Comparison of ENCODE assay signal across 10 mouse cellular contexts in the genomic region with DNA sequence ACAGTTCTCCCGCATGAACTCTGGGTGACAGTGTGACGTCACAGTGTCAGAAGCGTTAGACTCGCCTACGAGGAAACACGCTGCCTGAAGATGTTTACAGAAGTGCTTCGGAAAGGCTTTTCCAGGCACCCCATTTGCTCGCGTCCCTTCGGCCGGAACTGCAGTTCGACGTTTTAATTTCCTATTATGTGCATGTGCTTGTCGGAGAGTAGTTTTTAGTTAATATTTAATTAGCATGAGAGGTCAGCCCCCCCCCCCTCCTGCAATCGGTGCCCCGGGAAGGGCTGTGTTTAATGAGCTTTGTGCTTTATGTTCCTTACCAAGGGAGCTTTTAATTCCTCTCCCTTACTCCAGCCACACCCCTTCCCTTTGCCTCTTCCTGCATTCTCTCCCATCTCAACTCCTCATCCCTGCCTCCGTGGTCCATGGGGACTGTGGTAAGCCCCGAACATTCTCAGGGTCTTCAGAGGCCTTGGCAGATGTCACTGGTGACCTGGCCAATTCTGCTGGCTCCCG.
A peak's percentile ranks its signal among the peaks of the same experiment; 100 is the strongest.
DNase-seq lines count a peak whose midpoint lies in the region; ATAC-seq lines count a peak whose summit lies in the region.
"Had no signal": no experiment of that assay in that cellular context is flagged by ENCODE, and none has a peak within 500 bp of the region (broad histone marks: within the 10 kb centered on the region; RNA-seq: fewer than 3 reads in every experiment).

No protein-coding gene starts in this region.

- H3K4me1 ChIP-seq in hindbrain, embryonic 15.5 days (replicated peaks): 0 out of 2 replicates have a peak, but pooled peaks cover 9% of the 10 kb centered on the region
- no peaks in the 10 kb centered on the region for H3K4me1 ChIP-seq in hindbrain, embryonic 16.5 days (ENCODE audit: control insufficient read depth, insufficient read depth, low read depth, low read length)
- peaks cover 7% of the 10 kb centered on the region; the same call in 1 of the 2 replicates for H3K4me1 ChIP-seq in intestine, embryonic 16.5 days (ENCODE audit: control insufficient read depth, insufficient read depth, low read length)
- H3K4me1 ChIP-seq in neural tube, embryonic 15.5 days: peaks cover 13% of the 10 kb centered on the region
- H3K4me1 ChIP-seq in limb, embryonic 10.5 days: peaks cover 8% of the 10 kb centered on the region; the same call in 1 of the 2 replicates

- no peak overlapping the region for H3K9ac ChIP-seq in hindbrain, embryonic 15.5 days
- no peak overlapping the region for H3K9ac ChIP-seq in hindbrain, embryonic 16.5 days (ENCODE audit: low read depth, low read length)
- no peak overlapping the region for H3K9ac ChIP-seq in intestine, embryonic 16.5 days (ENCODE audit: low read depth, low read length)
- no peak overlapping the region for H3K9ac ChIP-seq in neural tube, embryonic 15.5 days (replicated peaks)

- no peak overlapping the region for H3K4me3 ChIP-seq in hindbrain, embryonic 15.5 days
- no peak overlapping the region for H3K4me3 ChIP-seq in hindbrain, embryonic 16.5 days (ENCODE audit: low read length)
- peak overlapping the region; percentile 14; the same call in 1 of the 2 replicates for H3K4me3 ChIP-seq in intestine, embryonic 16.5 days (ENCODE audit: low read length)
- no peak overlapping the region for H3K4me3 ChIP-seq in neural tube, embryonic 15.5 days (replicated peaks)
- no peak overlapping the region for H3K4me3 ChIP-seq in limb, embryonic 10.5 days

- 51% methylated on average over 19 of the region's 19 CpGs for WGBS in hindbrain, embryonic 15.5 days
- 62% methylated on average over 19 of the region's 19 CpGs for WGBS in hindbrain, embryonic 16.5 days
- WGBS in intestine, embryonic 16.5 days: 53% methylated on average over 19 of the region's 19 CpGs
- 45% methylated on average over 19 of the region's 19 CpGs for WGBS in neural tube, embryonic 15.5 days
- WGBS in limb, embryonic 10.5 days: 90% methylated on average over 19 of the region's 19 CpGs

- ATAC-seq in hindbrain, embryonic 15.5 days (ENCODE audit: low FRiP score, low read depth): peak; percentile 50; the same call in 1 of the 2 replicates
- no peak for ATAC-seq in hindbrain, embryonic 16.5 days
- ATAC-seq in intestine, embryonic 16.5 days: peak; percentile 86
- peak; percentile 46; the same call in 1 of the 2 replicates for ATAC-seq in neural tube, embryonic 15.5 days (ENCODE audit: low FRiP score)
- ATAC-seq in frontal cortex, adult (ENCODE audit: low TSS enrichment): no peak

- peak; percentile 60 for DNase-seq in kidney, postnatal 10 days
- DNase-seq in limb, embryonic 10.5 days (ENCODE audit: low spot score): no peak
- DNase-seq: adrenal gland, postnatal 10 days; thymus, postnatal 14 days had no signal

- no peaks in the 10 kb centered on the region for H3K36me3 ChIP-seq in hindbrain, embryonic 15.5 days
- no peaks in the 10 kb centered on the region for H3K36me3 ChIP-seq in hindbrain, embryonic 16.5 days (ENCODE audit: control insufficient read depth, insufficient read depth, low read length)
- peaks cover 7% of the 10 kb centered on the region for H3K36me3 ChIP-seq in intestine, embryonic 16.5 days (ENCODE audit: control insufficient read depth, insufficient read depth, low read length)
- H3K36me3 ChIP-seq in neural tube, embryonic 15.5 days: no peaks in the 10 kb centered on the region
- peaks cover 28% of the 10 kb centered on the region for H3K36me3 ChIP-seq in limb, embryonic 10.5 days

- no peak overlapping the region for H3K4me2 ChIP-seq in hindbrain, embryonic 15.5 days
- no peak overlapping the region for H3K4me2 ChIP-seq in hindbrain, embryonic 16.5 days (ENCODE audit: low read length)
- H3K4me2 ChIP-seq in intestine, embryonic 16.5 days (ENCODE audit: low read depth, low read length): 0 out of 2 replicates have a peak overlapping the region, but pooled peaks have one; percentile 13
- H3K4me2 ChIP-seq in neural tube, embryonic 15.5 days: no peak overlapping the region

- H3K27me3 ChIP-seq in hindbrain, embryonic 15.5 days: no peaks in the 10 kb centered on the region
- no peaks in the 10 kb centered on the region for H3K27me3 ChIP-seq in hindbrain, embryonic 16.5 days (replicated peaks; ENCODE audit: control insufficient read depth, insufficient read depth, low read length)
- no peaks in the 10 kb centered on the region for H3K27me3 ChIP-seq in intestine, embryonic 16.5 days (replicated peaks; ENCODE audit: control insufficient read depth, insufficient read depth, low read length)
- H3K27me3 ChIP-seq in neural tube, embryonic 15.5 days (replicated peaks): no peaks in the 10 kb centered on the region
- no peaks in the 10 kb centered on the region for H3K27me3 ChIP-seq in limb, embryonic 10.5 days (ENCODE audit: low read depth, poor library complexity, severe bottlenecking)

- H3K27ac ChIP-seq in hindbrain, embryonic 15.5 days (replicated peaks): 0 out of 2 replicates have a peak overlapping the region, but pooled peaks have one; percentile 20
- no peak overlapping the region for H3K27ac ChIP-seq in hindbrain, embryonic 16.5 days (ENCODE audit: low read depth, low read length)
- 0 out of 2 replicates have a peak overlapping the region, but pooled peaks have one; percentile 2 for H3K27ac ChIP-seq in intestine, embryonic 16.5 days (ENCODE audit: low read length)
- 0 out of 2 replicates have a peak overlapping the region, but pooled peaks have one; percentile 23 for H3K27ac ChIP-seq in neural tube, embryonic 15.5 days (replicated peaks)
- no peak overlapping the region for H3K27ac ChIP-seq in limb, embryonic 10.5 days
- H3K27ac ChIP-seq: macrophage had no signal

- no peaks in the 10 kb centered on the region for H3K9me3 ChIP-seq in hindbrain, embryonic 15.5 days
- H3K9me3 ChIP-seq in hindbrain, embryonic 16.5 days (ENCODE audit: control insufficient read depth, low read length): no peaks in the 10 kb centered on the region
- 0 out of 2 replicates have a peak, but pooled peaks cover 3% of the 10 kb centered on the region for H3K9me3 ChIP-seq in intestine, embryonic 16.5 days (ENCODE audit: control insufficient read depth, low read length)
- no peaks in the 10 kb centered on the region for H3K9me3 ChIP-seq in neural tube, embryonic 15.5 days (replicated peaks)
- H3K9me3 ChIP-seq in limb, embryonic 10.5 days (replicated peaks): no peaks in the 10 kb centered on the region

Comparison
In these comparisons a context has a peak if more than half of its experiments do, and no peak if none do; other contexts are left out.
1. ATAC-seq: peak in hindbrain, embryonic 15.5 days (single experiment), intestine, embryonic 16.5 days (single experiment) and neural tube, embryonic 15.5 days (single experiment); none in hindbrain, embryonic 16.5 days (single experiment) and frontal cortex, adult (single experiment).
2. H3K27ac ChIP-seq: peak in hindbrain, embryonic 15.5 days (single experiment), intestine, embryonic 16.5 days (single experiment) and neural tube, embryonic 15.5 days (single experiment); none in hindbrain, embryonic 16.5 days (single experiment) and limb, embryonic 10.5 days (single experiment).